Mouse (Mus musculus) kidney, embryonic 16.5 days (tissue): ENCODE data around the gene Amph. TPM values are rescaled to one million over a fixed set of nuclear protein-coding genes. Genes with fewer than 3 reads are reported as not detected.

Source experiments
- ATAC-seq: fragments of 200-750 bp; cut with Nextera tagmentation; 2 replicates; pipeline ENCODE4 v1.8.0; 2017; ENCODE audit warnings: moderate TSS enrichment; ENCODE audit not compliant: low FRiP score, low TSS enrichment
- H3K27ac ChIP-seq: fragments of 300-500 bp; sonication (generic); 2 replicates; pipeline ENCODE4 v1.5.1; 2014; ENCODE audit warnings: low read length
- H3K27me3 ChIP-seq: fragments of 300-500 bp; sonication (generic); 2 replicates; pipeline ENCODE4 v1.6.1; 2014; ENCODE audit warnings: low read length, control low read depth, mixed read lengths; ENCODE audit not compliant: insufficient read depth
- H3K36me3 ChIP-seq: fragments of 300-500 bp; sonication (generic); 2 replicates; pipeline ENCODE4 v1.6.1; 2014; ENCODE audit warnings: low read length, control low read depth, mixed read lengths; ENCODE audit not compliant: insufficient read depth
- H3K4me1 ChIP-seq: fragments of 300-500 bp; sonication (generic); 2 replicates; pipeline ENCODE4 v1.6.1; 2014; ENCODE audit warnings: low read length, control low read depth, mixed read lengths; ENCODE audit not compliant: insufficient read depth
- H3K4me2 ChIP-seq: fragments of 300-500 bp; sonication (generic); replicated peaks from 2 replicates; pipeline ENCODE4 v1.6.1; 2014; ENCODE audit warnings: low read depth, low read length
- H3K4me3 ChIP-seq: fragments of 300-500 bp; sonication (generic); 2 replicates; pipeline ENCODE4 v1.5.1; 2014; ENCODE audit warnings: mild to moderate bottlenecking, low read length
- H3K9ac ChIP-seq: fragments of 300-500 bp; sonication (generic); replicated peaks from 2 replicates; pipeline ENCODE4 v1.6.1; 2014; ENCODE audit warnings: low read length
- H3K9me3 ChIP-seq: fragments of 300-500 bp; sonication (generic); 2 replicates; pipeline ENCODE4 v1.6.1; 2016; ENCODE audit warnings: low read length, control low read depth
- WGBS: fragments of 180-500 bp; shearing (Covaris S2); extraction: QIAGEN DNeasy Blood & Tissue Kit; methylation state at CpG from one replicate; pipeline ENCODE4 v1.1.7; 2014; 5-methylcytosine and 5-hydroxymethylcytosine counted together
- polyA plus RNA-seq: library from polyadenylated mRNA; unstranded; fragments of >200 nt; fragmentation: Nextera tagmentation; extraction: Ambion mirVana; gene quantifications from 2 replicates; pipeline ENCODE4 v1.2.1, GENCODE M21; 2015

Gene Amph
- polyA plus RNA-seq, 1 experiment from 2014 or later: 10.6 TPM

DNA sequence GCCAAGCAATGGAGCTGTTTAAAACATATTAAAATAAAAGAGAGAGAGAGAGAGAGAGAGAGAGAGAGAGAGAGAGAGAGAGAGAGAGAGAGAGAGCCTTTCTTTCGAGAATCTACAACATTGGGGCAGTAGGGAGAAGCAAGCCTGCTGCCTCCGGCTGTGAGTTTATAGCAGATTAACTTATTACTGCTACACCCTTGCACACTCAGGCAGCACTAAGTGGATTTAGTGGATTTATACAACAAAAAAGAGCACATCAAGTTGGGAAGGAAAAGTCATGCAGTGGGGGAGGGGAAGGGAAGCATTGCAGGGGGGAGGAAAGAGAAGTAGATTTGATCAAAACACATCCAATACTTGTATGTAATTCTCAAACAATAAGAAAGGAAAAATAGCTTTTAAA, 73.5 kb downstream of the Amph start:
- Histone ChIP-seq H3K36me3 (no peaks in the 10 kb centered on the region), H3K4me1 (no peaks in the 10 kb centered on the region), H3K4me2 (no peak overlapping the region), H3K27ac (no peak overlapping the region), H3K9me3 (no peaks in the 10 kb centered on the region), H3K4me3 (no peak overlapping the region), H3K9ac (no peak overlapping the region), H3K27me3 (no peaks in the 10 kb centered on the region)
- ATAC-seq: no peak
- WGBS: 76% methylated on average over 2 of the region's 2 CpGs

DNA sequence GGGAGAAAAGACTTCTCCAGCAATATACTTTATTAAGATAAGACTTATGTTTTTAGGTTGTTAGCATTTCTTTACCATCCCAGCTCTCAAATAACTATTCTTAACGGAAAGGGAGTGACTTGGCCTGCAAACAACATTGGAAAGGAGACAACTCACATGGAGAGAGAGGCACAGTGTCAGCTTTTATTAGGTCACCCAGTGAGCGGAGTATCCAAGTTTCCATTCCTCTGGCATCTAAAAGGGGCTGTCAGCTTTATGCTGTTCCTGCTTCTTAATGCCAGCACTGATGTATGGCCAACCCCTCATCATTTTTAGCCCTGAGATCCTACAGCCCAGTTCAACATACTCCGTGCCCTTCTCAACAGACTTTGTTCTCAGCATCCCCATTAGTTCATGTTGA, 74.3 kb downstream of the Amph start:
- H3K9ac ChIP-seq: no peak overlapping the region
- H3K27me3 ChIP-seq: no peaks in the 10 kb centered on the region
- H3K9me3 ChIP-seq: no peaks in the 10 kb centered on the region
- H3K4me3 ChIP-seq: no peak overlapping the region
- no peak overlapping the region for H3K4me2 ChIP-seq
- no peaks in the 10 kb centered on the region for H3K4me1 ChIP-seq
- no peak overlapping the region for H3K27ac ChIP-seq
- H3K36me3 ChIP-seq: no peaks in the 10 kb centered on the region
- ATAC-seq: no peak
- 60% methylated on average over 3 of the region's 3 CpGs for WGBS

DNA sequence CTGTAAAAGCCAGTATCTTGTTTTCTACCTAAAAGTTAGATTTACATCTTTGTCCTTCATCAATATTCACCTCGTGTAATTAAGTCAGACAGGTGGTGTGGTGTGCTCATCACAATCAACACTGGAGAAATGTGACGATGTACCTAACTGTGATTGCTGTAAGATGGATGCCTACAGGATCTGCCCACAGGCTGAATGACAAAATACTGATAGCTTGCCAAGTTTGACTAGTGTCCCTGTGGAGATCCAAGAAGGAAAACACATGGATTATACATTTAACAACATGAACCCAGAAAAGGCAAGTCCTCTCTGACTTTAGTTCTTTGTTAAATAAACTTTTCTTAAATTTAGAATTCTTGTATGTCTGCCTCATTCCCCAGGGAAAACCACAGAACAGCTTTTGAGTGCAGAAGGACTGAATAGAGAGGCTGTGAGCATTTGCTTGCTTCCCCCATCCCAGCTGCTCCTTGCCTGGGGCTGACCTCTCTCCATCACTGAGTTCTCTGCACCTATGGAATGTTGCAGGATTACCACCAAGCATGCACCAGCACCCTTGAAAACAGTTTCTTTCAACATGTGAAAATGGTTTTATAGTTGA, 77.2 kb downstream of the Amph start:
- Histone ChIP-seq H3K4me2 (no peak overlapping the region), H3K9ac (no peak overlapping the region), H3K36me3 (no peaks in the 10 kb centered on the region), H3K27me3 (no peaks in the 10 kb centered on the region), H3K4me3 (no peak overlapping the region), H3K4me1 (no peaks in the 10 kb centered on the region), H3K9me3 (no peaks in the 10 kb centered on the region), H3K27ac (no peak overlapping the region)
- WGBS: 75% methylated on average over 2 of the region's 2 CpGs
- ATAC-seq: no peak

DNA sequence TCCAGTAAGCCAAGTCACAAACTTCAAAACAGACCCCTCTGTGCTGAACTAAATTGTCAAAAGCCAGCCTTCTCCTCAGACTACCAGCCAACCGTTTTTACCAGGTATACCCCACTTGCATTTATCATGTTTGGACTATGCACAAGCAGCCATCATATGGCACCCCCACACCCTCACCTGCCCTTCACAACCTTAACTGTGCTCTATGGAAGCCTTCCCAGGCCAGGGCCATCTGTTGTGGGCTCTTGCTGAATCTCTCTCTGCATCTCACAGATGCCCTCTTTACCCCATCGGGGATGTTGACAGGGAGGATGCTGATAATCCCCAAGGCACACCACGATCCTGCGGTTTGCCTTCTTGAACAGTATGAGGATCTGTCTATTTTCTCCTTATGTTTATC, 77.9 kb downstream of the Amph start:
- Histone ChIP-seq H3K4me1 (no peaks in the 10 kb centered on the region), H3K27ac (no peak overlapping the region), H3K27me3 (no peaks in the 10 kb centered on the region), H3K9me3 (no peaks in the 10 kb centered on the region), H3K36me3 (no peaks in the 10 kb centered on the region), H3K9ac (no peak overlapping the region), H3K4me3 (no peak overlapping the region), H3K4me2 (no peak overlapping the region)
- no peak for ATAC-seq
- WGBS: 91% methylated on average over 4 of the region's 4 CpGs

DNA sequence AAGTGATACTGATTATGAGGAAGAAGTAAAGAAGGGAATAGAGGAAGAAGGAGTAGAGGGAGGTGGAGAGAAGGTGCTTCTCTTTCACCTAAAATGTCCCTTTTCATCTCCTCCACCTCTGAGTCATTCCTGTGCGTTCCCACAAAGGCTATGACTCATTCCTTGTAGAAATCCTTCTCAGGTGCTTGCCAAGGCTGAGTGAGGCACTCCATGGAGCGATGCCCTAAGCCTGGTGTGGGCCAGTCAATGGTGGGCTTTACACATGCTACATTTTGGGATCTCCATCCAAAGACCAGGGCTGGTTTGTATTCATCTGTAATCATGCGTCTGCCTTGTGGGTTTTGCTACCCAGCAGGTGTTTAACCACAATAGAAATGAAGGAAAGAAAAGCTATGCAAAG, 78.9 kb downstream of the Amph start:
- 93% methylated on average over 3 of the region's 3 CpGs for WGBS
- no peaks in the 10 kb centered on the region for H3K9me3 ChIP-seq
- H3K27ac ChIP-seq: no peak overlapping the region
- no peak overlapping the region for H3K4me3 ChIP-seq
- H3K27me3 ChIP-seq: no peaks in the 10 kb centered on the region
- no peak for ATAC-seq
- H3K9ac ChIP-seq: no peak overlapping the region
- H3K4me1 ChIP-seq: no peaks in the 10 kb centered on the region
- no peaks in the 10 kb centered on the region for H3K36me3 ChIP-seq
- H3K4me2 ChIP-seq: no peak overlapping the region

DNA sequence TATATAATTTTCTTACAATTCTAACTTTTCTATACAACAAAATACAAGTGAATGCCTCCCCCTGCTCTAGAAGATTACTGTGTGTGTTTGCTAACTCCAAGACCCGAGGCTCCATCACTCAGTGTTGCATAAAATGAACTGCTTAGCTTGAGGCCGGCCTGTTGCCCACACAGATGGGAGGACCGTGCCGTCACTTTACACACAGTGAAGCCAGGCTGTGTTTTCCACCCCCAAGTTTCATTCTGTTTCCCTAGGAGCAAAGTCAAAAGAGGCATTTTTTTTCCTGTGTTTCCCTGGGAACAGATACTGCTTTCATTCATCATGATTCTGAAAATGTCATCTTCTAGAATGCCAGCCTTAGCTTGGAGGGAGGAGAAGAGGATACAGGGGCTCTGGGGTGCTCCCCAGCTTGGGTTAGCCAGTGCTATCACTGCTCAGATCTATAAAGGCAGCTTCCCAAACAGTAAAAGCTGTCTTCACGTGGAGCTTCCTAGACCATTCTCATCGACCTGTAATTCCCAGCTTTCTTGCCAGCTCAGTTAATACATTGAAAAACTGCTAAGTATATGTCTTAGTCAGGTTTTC, 79.9 kb downstream of the Amph start:
- Histone ChIP-seq H3K4me2 (no peak overlapping the region), H3K27ac (no peak overlapping the region), H3K27me3 (no peaks in the 10 kb centered on the region), H3K36me3 (no peaks in the 10 kb centered on the region), H3K9ac (no peak overlapping the region), H3K4me3 (no peak overlapping the region), H3K9me3 (no peaks in the 10 kb centered on the region), H3K4me1 (no peaks in the 10 kb centered on the region)
- no peak for ATAC-seq
- 83% methylated on average over 6 of the region's 6 CpGs for WGBS

DNA sequence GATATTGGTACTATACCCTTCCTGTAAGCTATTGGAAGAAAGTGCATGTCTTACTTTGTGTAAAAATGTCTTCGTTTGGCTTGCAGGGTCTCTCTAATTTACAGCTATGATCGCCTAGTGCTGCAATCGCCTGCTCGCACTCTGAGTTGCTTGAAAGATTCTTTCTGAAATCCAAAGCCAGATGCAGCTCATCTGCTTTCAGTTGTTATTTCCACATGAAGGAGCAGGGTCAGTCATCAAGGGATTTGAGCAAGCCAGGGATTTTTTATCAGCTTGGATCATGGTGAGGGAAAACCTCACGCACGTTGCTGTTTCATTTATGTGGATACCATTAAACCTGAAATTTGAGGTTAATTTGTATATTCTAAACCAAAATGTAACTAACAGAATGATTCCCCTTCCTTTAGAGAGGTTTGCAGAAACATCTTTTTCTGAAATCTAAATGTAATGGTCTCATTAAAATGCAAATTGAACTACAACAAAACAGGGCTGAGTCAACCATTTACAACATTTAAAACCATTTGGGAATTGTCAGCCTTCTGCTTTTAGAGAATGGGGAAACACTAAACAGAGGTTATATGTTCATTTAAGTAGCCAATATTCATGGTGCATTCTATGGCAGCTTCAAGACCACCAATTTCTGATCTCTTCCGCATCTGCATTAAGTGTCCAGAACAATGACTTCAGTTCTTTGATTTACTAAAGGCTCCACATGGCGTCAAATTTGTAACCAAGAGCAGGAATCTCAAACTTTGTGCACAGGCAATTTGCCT, 84.1 kb downstream of the Amph start:
- Histone ChIP-seq H3K9ac (no peak overlapping the region), H3K9me3 (no peaks in the 10 kb centered on the region), H3K4me1 (no peaks in the 10 kb centered on the region), H3K4me2 (no peak overlapping the region), H3K4me3 (no peak overlapping the region), H3K27me3 (no peaks in the 10 kb centered on the region), H3K36me3 (no peaks in the 10 kb centered on the region), H3K27ac (no peak overlapping the region)
- ATAC-seq: no peak
- WGBS: 59% methylated on average over 8 of the region's 8 CpGs

DNA sequence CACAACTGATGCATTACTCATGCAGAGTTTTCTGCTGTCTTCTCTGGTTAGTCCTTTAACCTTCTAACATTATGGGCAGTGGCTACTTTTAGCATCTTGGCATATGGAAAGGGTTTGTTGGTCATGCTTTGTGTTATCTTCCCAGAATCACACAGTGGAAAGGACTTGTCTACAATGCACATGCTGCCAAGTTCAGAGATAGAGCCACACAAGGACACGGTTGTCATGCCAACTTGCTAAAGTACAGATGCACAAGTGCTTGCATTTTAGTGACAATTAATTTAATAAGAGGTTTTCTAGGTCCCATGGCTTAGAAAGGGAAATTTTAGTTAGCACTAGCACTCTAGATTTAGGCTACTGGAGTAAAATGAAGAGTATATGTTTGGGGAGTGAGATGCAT, 104.1 kb downstream of the Amph start:
- H3K4me3 ChIP-seq: no peak overlapping the region
- no peak overlapping the region for H3K9ac ChIP-seq
- no peak overlapping the region for H3K4me2 ChIP-seq
- H3K27ac ChIP-seq: no peak overlapping the region
- H3K36me3 ChIP-seq: no peaks in the 10 kb centered on the region
- H3K27me3 ChIP-seq: no peaks in the 10 kb centered on the region
- no peaks in the 10 kb centered on the region for H3K4me1 ChIP-seq
- no peak for ATAC-seq
- 78% methylated on average over 1 of the region's 1 CpGs for WGBS
- H3K9me3 ChIP-seq: no peaks in the 10 kb centered on the region

DNA sequence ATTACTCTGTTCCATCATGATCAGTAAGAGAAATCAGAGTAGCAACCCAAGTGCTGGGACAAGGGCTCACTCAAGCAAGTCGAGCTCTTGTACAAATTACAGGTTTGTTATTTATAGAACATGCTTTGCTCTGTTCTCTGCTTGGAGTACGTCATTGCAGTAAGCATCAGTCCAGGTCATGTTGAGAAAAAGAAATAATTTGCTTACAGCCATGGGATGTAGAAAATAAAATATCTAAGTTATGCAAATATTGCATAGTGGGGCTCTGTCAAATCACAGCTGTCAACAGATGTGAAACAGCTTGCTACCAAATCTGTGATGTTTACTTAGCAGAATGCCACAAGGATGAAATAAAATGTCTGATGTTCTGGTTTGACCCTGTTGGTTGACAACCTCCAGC, 106.5 kb downstream of the Amph start:
- Histone ChIP-seq H3K4me2 (no peak overlapping the region), H3K36me3 (no peaks in the 10 kb centered on the region), H3K9ac (no peak overlapping the region), H3K27me3 (no peaks in the 10 kb centered on the region), H3K27ac (no peak overlapping the region), H3K4me3 (no peak overlapping the region), H3K9me3 (no peaks in the 10 kb centered on the region), H3K4me1 (no peaks in the 10 kb centered on the region)
- WGBS: 46% methylated on average over 2 of the region's 2 CpGs
- no peak for ATAC-seq

DNA sequence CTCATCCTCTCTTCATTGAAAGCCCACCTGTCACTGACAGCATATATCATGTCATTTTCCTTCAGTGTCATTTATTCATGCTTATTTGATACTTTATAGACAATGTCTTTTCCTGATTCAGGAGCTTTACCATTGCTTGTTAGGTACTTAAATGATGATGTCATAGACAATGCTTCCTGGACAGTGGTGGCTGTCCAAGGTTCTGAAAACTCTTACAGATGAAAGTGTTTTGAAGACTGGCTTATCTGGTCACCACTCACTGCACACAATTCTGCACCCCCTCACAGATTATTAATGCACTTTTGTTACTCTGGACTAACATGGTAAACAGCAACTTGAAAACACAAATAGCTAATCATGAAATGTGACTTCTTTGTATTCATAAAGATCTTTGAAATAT, 124.3 kb downstream of the Amph start:
- Histone ChIP-seq H3K4me3 (no peak overlapping the region), H3K27me3 (no peaks in the 10 kb centered on the region), H3K4me2 (no peak overlapping the region), H3K9ac (no peak overlapping the region), H3K27ac (no peak overlapping the region), H3K4me1 (no peaks in the 10 kb centered on the region), H3K36me3 (no peaks in the 10 kb centered on the region), H3K9me3 (no peaks in the 10 kb centered on the region)
- no peak for ATAC-seq
